Mouse (Mus musculus) adrenal gland (tissue): ENCODE results near the gene Rbm17.

Experiments used
- intact Hi-C: fragments of 180-260 bp; cut with DNase I; formaldehyde crosslinking; loops from one replicate; pipeline ENCODE4 v1.15.1; 2025

Gene Rbm17

GRCm38 (mm10) chr2:11597906-11598305 lies 6.0 kb downstream of the Rbm17 start:
- intact Hi-C loops: no loop called here

- intact Hi-C loops: no loop called here
Observed at GRCm38 (mm10) chr2:11596690-11597089, 7.3 kb downstream of the Rbm17 start.

- intact Hi-C loops: no loop called here
Observed at GRCm38 (mm10) chr2:11587996-11588395, 16.0 kb downstream of the Rbm17 start.

- intact Hi-C loops: no loop called here
Observed at GRCm38 (mm10) chr2:11579399-11579798, 24.6 kb downstream of the Rbm17 start.

GRCm38 (mm10) chr2:11578187-11578586 lies 25.8 kb downstream of the Rbm17 start:
- intact Hi-C loops: no loop called here

- intact Hi-C loops: no loop called here
Observed at GRCm38 (mm10) chr2:11573684-11574083, 30.3 kb downstream of the Rbm17 start.

- intact Hi-C loops: no loop called here
Observed at GRCm38 (mm10) chr2:11571004-11571535, 32.9 kb downstream of the Rbm17 start.

- intact Hi-C loops: no loop called here
Observed at GRCm38 (mm10) chr2:11568471-11568870, 35.5 kb downstream of the Rbm17 start.

GRCm38 (mm10) chr2:11567781-11568362 lies 36.1 kb downstream of the Rbm17 start:
- intact Hi-C loops: no loop called here

- intact Hi-C loops: no loop called here
Observed at GRCm38 (mm10) chr2:11566898-11567297, 37.1 kb downstream of the Rbm17 start.

- intact Hi-C loops: no loop called here
Observed at GRCm38 (mm10) chr2:11566241-11566640, 37.7 kb downstream of the Rbm17 start.

GRCm38 (mm10) chr2:11564768-11565167 lies 39.2 kb downstream of the Rbm17 start:
- intact Hi-C loops: no loop called here

- intact Hi-C loops: no loop called here
Observed at GRCm38 (mm10) chr2:11563256-11563655, 40.7 kb downstream of the Rbm17 start.

GRCm38 (mm10) chr2:11558654-11559053 lies 45.3 kb downstream of the Rbm17 start:
- intact Hi-C loops: no loop called here

GRCm38 (mm10) chr2:11557244-11557643 lies 46.7 kb downstream of the Rbm17 start:
- intact Hi-C loops: no loop called here

GRCm38 (mm10) chr2:11555316-11555715 lies 48.6 kb downstream of the Rbm17 start:
- intact Hi-C loops: no loop called here

GRCm38 (mm10) chr2:11553471-11554400 lies 50.2 kb downstream of the Rbm17 start, which contains the start of gene Pfkfb3:
Gene Pfkfb3 (minus strand): TSS chr2:11554077.
- intact Hi-C loops: no loop called here

GRCm38 (mm10) chr2:11552966-11553451 lies 50.9 kb downstream of the Rbm17 start:
- intact Hi-C loops: no loop called here

- intact Hi-C loops: no loop called here
Observed at GRCm38 (mm10) chr2:11552297-11552821, 51.6 kb downstream of the Rbm17 start.

- intact Hi-C loops: no loop called here
Observed at GRCm38 (mm10) chr2:11551726-11552125, 52.2 kb downstream of the Rbm17 start.

- intact Hi-C loops: no loop called here
Observed at GRCm38 (mm10) chr2:11548508-11548907, 55.4 kb downstream of the Rbm17 start.

- intact Hi-C loops: no loop called here
Observed at GRCm38 (mm10) chr2:11547609-11548008, 56.3 kb downstream of the Rbm17 start.
